Mouse (Mus musculus) Patski (cell line): ENCODE results near the gene Cacna2d2. TPM values are rescaled to one million over a fixed set of nuclear protein-coding genes. Genes with fewer than 3 reads are reported as not detected.

Experiments used
- ATAC-seq: fragments of 100-300 bp; one replicate; pipeline ENCODE4 v1.8.0; 2021
- CTCF ChIA-PET: fragments of 350-600 bp; sonication (Branson Sonifier 250); formaldehyde crosslinking; loops from one replicate; lab custom pipeline; 2022; ENCODE audit warnings: inconsistent platforms; lab: Charles Lee
- POLR2A ChIA-PET: fragments of 350-600 bp; sonication (Branson Sonifier 250); formaldehyde crosslinking; loops from one replicate; lab custom pipeline; 2022; ENCODE audit warnings: antibody characterized with exemption, inconsistent platforms; lab: Charles Lee
- DNase-seq: peaks from one replicate; pipeline ENCODE4 v3.0.0-alpha.2; 2011; ENCODE audit warnings: low read depth, low spot score
- H3K27me3 ChIP-seq: fragments of 371-371 bp; one replicate; pipeline ENCODE4 v1.5.1; 2021
- CTCF ChIP-seq: fragments of 100-300 bp; IDR thresholded peaks from one replicate; pipeline ENCODE4 v1.5.1; 2021
- in situ Hi-C: fragments of 300-500 bp; cut with MboI; formaldehyde crosslinking; loops from 3 replicates; pipeline ENCODE4 v1.11.1; 2018; ENCODE audit warnings: low pct_unique_long_range_greater_than_20kb, mixed read lengths
- polyA plus RNA-seq: library from polyadenylated mRNA; unstranded; gene quantifications from one replicate; pipeline ENCODE4 v1.2.3, GENCODE M21; 2021

The Cacna2d2 gene
- polyA plus RNA-seq, 1 experiment from 2014 or later, result 0.01 TPM

DNA sequence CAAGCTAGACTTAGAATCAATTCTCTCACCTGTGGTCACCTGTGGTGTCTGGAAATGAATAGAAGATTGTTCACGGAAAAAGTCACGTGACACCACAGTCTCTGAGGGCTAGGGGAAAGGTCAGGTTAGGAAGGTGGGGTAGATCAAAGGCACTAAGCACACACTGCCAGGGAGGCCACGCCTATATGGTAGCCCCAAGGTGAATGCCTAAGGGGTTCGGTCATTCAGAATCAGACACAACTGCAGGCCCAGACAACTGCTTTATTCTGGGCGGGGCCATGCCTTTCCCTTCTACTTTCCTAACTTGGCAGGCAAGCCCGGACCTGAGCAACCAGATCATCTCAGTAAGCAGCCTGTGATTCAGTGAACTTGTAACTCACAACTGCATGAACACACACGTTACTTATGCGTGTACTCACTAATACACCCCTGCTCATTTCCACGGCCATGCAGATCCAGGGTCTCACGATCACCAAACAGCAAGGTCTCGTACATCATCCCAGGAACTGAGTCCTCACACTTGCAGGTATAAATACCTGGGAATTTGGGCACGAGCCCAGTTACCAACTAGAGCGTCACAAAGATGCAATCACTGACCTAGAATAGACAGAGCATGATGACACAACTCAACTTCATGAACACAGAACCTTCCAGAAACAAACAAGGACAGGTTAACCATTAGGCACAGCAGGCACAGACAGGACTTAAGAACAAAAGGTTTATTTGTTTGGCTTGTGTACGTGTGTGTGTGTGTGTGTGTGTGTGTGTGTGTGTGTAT, 176.4 kb downstream of the Cacna2d2 start:
- ATAC-seq (no peak), DNase-seq (no peak)
- no peak for TF ChIP-seq CTCF
- CTCF ChIA-PET, result interaction anchor here (1.1 kb wide), 1 partner anchor 10 kb away, joined by 3 read pairs; no protein-coding TSS in a partner anchor
- in situ Hi-C loops, result no loop called here
- POLR2A ChIA-PET, result interaction anchor here (0.8 to 1.2 kb wide), 2 partner anchors 18 to 19 kb away, joined by 3 read pairs; no protein-coding TSS in a partner anchor
- no peaks in the 10 kb centered on the region for H3K27me3 ChIP-seq

DNA sequence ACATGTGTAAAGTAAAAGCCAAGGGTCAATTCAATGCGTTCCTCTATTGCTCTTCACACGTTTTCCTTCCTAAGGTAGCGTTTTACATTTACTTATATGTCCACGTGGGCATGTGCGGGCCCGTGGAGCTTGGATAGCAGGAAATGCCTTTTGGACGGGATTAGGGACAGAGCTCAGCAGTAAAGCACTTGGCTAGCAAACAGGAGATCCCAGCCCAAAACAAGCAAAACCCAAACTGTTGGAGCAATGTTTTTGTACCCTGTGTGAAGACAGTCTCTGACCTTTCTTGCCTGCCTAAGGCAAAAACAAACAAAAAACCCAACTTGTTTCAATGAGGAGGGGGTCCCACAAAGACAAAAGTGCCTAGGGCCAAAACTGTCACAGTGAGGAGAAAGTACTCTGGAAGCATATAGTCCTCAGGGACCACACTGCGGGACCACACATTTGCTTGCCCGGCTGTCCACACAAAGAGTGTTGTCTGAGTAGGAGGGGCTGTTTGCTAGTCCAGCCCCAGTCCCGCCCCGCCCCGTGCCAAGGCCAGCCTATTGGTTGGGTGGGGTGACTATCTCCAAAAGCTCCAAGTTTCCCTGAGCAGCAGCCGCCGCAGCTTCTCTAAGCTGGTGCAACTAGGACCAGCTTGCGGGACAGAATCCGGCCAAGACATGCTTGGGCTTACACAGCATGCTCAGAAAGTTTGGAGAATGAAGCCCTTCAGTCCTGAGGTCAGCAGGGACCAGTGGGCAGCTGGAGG, 177.1 kb downstream of the Cacna2d2 start, which contains the start of gene Hyal1:
Hyal1 (plus strand) TSS at position 571 of the 751 bp plus-strand sequence.
- no peak for DNase-seq
- CTCF ChIA-PET, result interaction anchor here (1.2 kb wide), 1 partner anchor 11 kb away, joined by 4 read pairs; no protein-coding TSS in a partner anchor
- TF ChIP-seq CTCF, result no peak
- in situ Hi-C loops, result no loop called here
- POLR2A ChIA-PET, result no interaction called here
- no peak for ATAC-seq
- no peaks in the 10 kb centered on the region for H3K27me3 ChIP-seq

DNA sequence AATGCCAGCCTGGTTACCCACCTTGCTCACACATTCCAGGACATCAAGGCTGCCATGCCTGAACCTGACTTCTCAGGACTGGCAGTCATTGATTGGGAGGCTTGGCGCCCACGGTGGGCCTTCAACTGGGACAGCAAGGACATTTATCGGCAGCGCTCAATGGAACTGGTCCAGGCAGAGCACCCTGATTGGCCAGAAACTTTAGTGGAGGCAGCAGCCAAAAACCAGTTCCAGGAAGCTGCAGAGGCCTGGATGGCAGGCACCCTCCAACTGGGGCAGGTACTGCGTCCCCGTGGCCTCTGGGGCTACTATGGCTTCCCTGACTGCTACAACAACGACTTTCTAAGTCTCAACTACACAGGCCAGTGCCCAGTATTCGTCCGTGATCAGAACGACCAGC, 178.5 kb downstream of the Cacna2d2 start:
- H3K27me3 ChIP-seq, result no peaks in the 10 kb centered on the region
- CTCF ChIA-PET, result interaction anchor here (2.8 kb wide), 1 partner anchor 12 kb away, joined by 9 read pairs; no protein-coding TSS in a partner anchor
- no peak for DNase-seq

DNA sequence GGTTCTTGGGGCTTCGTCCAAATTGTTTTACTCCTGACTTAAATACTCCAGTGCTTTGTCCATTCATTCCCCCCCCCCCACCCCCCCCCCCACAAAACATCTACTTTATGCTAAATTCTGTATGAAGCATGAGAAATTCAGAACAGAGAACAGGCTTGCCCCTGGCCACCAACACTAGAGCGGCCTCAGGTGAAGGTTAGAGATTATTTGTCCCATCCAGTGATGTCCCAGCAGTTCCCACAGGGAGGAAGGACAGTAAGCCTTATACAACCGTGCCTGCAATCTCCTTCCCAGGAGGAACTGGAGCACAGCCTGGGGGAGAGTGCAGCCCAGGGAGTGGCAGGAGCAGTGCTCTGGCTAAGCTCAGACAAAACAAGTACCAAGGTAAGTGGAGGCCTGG, 179.2 kb downstream of the Cacna2d2 start, which contains the start of gene Naa80:
Naa80 (plus strand) TSS at position 301 of the 400 bp plus-strand sequence.
- ChIA-PET POLR2A (interaction anchor here (1.2 kb wide), 1 partner anchor 9 kb away, joined by 4 read pairs; the partner anchor contains the start of gene Ifrd2), CTCF (interaction anchor here (2.8 to 2.9 kb wide), 2 partner anchors 9 to 13 kb away, joined by 9 to 19 read pairs; partner anchors contain the start of gene Hyal2)
- no peak for DNase-seq
- no peak for TF ChIP-seq CTCF
- H3K27me3 ChIP-seq, result no peaks in the 10 kb centered on the region
- in situ Hi-C loops, result no loop called here
- ATAC-seq, result no peak

More for the DNA sequence above, 178.5 kb downstream of the Cacna2d2 start:
- no peak for TF ChIP-seq CTCF
- no peak for ATAC-seq
- in situ Hi-C loops, result no loop called here
- POLR2A ChIA-PET, result no interaction called here

Other genes with a start within 250 kb of the Cacna2d2 start
- gene Dock3, start 167.7 kb upstream of the Cacna2d2 start, polyA plus RNA-seq, result 0.19 TPM
- 14.5 TPM for gene Mapkapk3, start 109.7 kb upstream of the Cacna2d2 start, polyA plus RNA-seq
- 119 TPM for gene Cish, start 103.6 kb upstream of the Cacna2d2 start, polyA plus RNA-seq
- gene Hemk1, start 61.3 kb upstream of the Cacna2d2 start, polyA plus RNA-seq, result 19.2 TPM
- 1.2 TPM for gene 6430571L13Rik, start 59.0 kb upstream of the Cacna2d2 start, polyA plus RNA-seq
- 41.1 TPM for gene Tmem115, start 134.3 kb downstream of the Cacna2d2 start, polyA plus RNA-seq
- gene Cyb561d2, start 142.6 kb downstream of the Cacna2d2 start, polyA plus RNA-seq, result 26.2 TPM
- gene Nprl2, start 142.6 kb downstream of the Cacna2d2 start, polyA plus RNA-seq, result 32.0 TPM
- gene Zmynd10, start 147.7 kb downstream of the Cacna2d2 start, polyA plus RNA-seq, result 7.3 TPM
- 51.8 TPM for gene Rassf1, start 151.9 kb downstream of the Cacna2d2 start, polyA plus RNA-seq
- gene Tusc2, start 163.6 kb downstream of the Cacna2d2 start, polyA plus RNA-seq, result 30.1 TPM
- 34.4 TPM for gene Hyal2, start 168.3 kb downstream of the Cacna2d2 start, polyA plus RNA-seq
- 1.2 TPM for gene Hyal1, start 177.3 kb downstream of the Cacna2d2 start, polyA plus RNA-seq
- 11.3 TPM for gene Naa80, start 179.3 kb downstream of the Cacna2d2 start, polyA plus RNA-seq
- gene Hyal3, start 181.2 kb downstream of the Cacna2d2 start, polyA plus RNA-seq, result 1.1 TPM
- 19.1 TPM for gene Ifrd2, start 188.0 kb downstream of the Cacna2d2 start, polyA plus RNA-seq
- 39.1 TPM for gene Sema3b, start 209.6 kb downstream of the Cacna2d2 start, polyA plus RNA-seq
- gene Gnai2, start 235.8 kb downstream of the Cacna2d2 start, polyA plus RNA-seq, result 592 TPM